Mouse (Mus musculus) ES-E14 (cell line): Measurements from ENCODE around the gene Sphk2. TPM values are rescaled to one million over a fixed set of nuclear protein-coding genes. Genes with fewer than 3 reads are reported as not detected.
A peak's percentile ranks its signal among the peaks of the same experiment; 100 is the strongest.

ENCODE experiments used
- DNase-seq: peaks from one replicate; pipeline ENCODE4 v3.0.0-alpha.2; 2013; ENCODE audit warnings: low read depth, low spot score
- H3K27ac ChIP-seq: 2 replicates; pipeline ENCODE4 v1.5.1; 2012; ENCODE audit warnings: low read depth, mild to moderate bottlenecking, low read length, moderate library complexity, mixed read lengths; ENCODE audit not compliant: poor library complexity, insufficient read depth, severe bottlenecking
- H3K36me3 ChIP-seq: 2 replicates; pipeline ENCODE4 v1.6.1; 2012; ENCODE audit warnings: mild to moderate bottlenecking, low read length, moderate library complexity, mixed read lengths; ENCODE audit not compliant: control insufficient read depth, poor library complexity, insufficient read depth, severe bottlenecking
- H3K4me1 ChIP-seq, 2 experiments: fragments of 150-350 bp in 1 of 2; sonication (generic) in 1 of 2; 2 replicates each; pipeline ENCODE4 v1.6.1; 2012; ENCODE audit warnings: low read length in 2 of 2, mild to moderate bottlenecking in 1 of 2, mixed read lengths in 1 of 2; ENCODE audit not compliant: control insufficient read depth in 2 of 2, insufficient read depth in 2 of 2, poor library complexity in 1 of 2
- H3K4me3 ChIP-seq, 2 experiments: fragments of 150-350 bp in 1 of 2; sonication (generic) in 1 of 2; 2 replicates each; pipeline ENCODE4 v1.5.1; 2012; ENCODE audit warnings: low read length in 2 of 2, low read depth in 1 of 2, mild to moderate bottlenecking in 1 of 2, mixed read lengths in 1 of 2; ENCODE audit not compliant: insufficient read depth in 1 of 2, poor library complexity in 1 of 2, severe bottlenecking in 1 of 2
- H3K9ac ChIP-seq: 2 replicates; pipeline ENCODE4 v1.6.1; 2012; ENCODE audit warnings: low read depth, mild to moderate bottlenecking, low read length, mixed read lengths; ENCODE audit not compliant: poor library complexity, insufficient read depth, severe bottlenecking
- H3K9me3 ChIP-seq: fragments of 150-350 bp; sonication (generic); 2 replicates; pipeline ENCODE4 v1.6.1; 2012; ENCODE audit warnings: low read depth, mild to moderate bottlenecking, low read length; ENCODE audit not compliant: control insufficient read depth, insufficient read depth
- CHD2 ChIP-seq: IDR thresholded peaks from 2 replicates; pipeline ENCODE4 v1.6.1; 2014; ENCODE audit warnings: mild to moderate bottlenecking, low read depth, low read length, inconsistent platforms
- HCFC1 ChIP-seq: IDR thresholded peaks from 2 replicates; pipeline ENCODE4 v1.6.1; 2012; ENCODE audit warnings: low read length, inconsistent platforms, borderline replicate concordance; ENCODE audit not compliant: insufficient read depth
- MAFK ChIP-seq: IDR thresholded peaks from 2 replicates; pipeline ENCODE4 v1.6.1; 2014; ENCODE audit warnings: mild to moderate bottlenecking, low read depth, low read length, inconsistent platforms; ENCODE audit not compliant: insufficient read depth
- ZC3H11A ChIP-seq: IDR thresholded peaks from 2 replicates; pipeline ENCODE4 v1.6.1; 2012; ENCODE audit warnings: low read depth, mild to moderate bottlenecking, inconsistent platforms, low read length, borderline replicate concordance
- ZNF384 ChIP-seq: IDR thresholded peaks from 2 replicates; pipeline ENCODE4 v1.6.1; 2012; ENCODE audit warnings: low read depth, low read length, inconsistent platforms
- in situ Hi-C, 2 experiments: fragments of 600-800 bp; cut with MboI; formaldehyde crosslinking; loops; one replicate each; pipeline ENCODE4 v1.15.1; 2025; ENCODE audit warnings: low sequenced_read_pairs in 2 of 2, inconsistent platforms in 1 of 2; ENCODE audit not compliant: unreplicated experiment in 2 of 2
- total RNA-seq: library from RNA; depleted of rRNA; stranded (reverse); fragments of 300-350 nt; gene quantifications from 2 replicates; pipeline ENCODE4 v1.2.3, GENCODE M21; 2012

Sphk2 gene
- total RNA-seq, 1 experiment, result 21.5 TPM

DNA sequence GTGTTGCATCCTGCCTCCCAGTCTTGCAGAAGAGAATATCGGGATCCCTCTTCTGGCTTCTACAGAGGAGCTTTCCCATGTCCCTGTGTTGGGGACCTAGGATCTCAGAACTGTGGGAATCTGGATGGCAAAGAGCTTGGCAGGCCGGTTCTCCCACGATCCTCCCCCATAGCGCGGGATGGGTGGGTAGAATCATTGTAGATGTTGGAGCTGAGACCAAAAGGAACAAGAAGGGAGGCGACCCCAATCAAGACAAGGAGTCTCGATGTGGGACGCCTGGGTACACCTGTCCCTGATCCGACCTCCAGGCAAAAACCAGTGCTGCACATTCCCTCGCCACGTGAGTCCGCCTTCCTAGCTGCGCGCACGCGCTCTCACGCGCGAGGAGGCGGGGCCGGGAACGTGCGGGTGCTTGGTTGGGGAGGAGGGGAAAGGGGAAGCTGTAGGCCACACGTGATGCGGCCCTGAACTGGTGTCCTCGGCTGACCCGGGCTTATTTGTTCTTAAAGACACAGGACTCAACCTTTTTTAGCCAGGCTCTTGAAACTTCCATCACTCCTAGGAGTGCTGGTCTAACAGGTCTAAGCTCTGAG is 10.3 kb downstream of the Sphk2 start:
- peaks cover 18% of the 10 kb centered on the region; the same call in 1 of the 2 replicates for H3K36me3 ChIP-seq
- in situ Hi-C loops, result no loop called here
- peak; percentile 87 for DNase-seq
- H3K4me1 ChIP-seq, result peaks cover 5 to 33% of the 10 kb centered on the region in 2 experiments; a peak in 3 of 4 replicates
- TF ChIP-seq CHD2 (0 out of 2 replicates have a peak, but pooled peaks have one; percentile 15), ZNF384 (no peak)
- H3K9ac ChIP-seq, result peak overlapping the region; percentile 72
- H3K27ac ChIP-seq, result peak overlapping the region; percentile 56
- peak overlapping the region; percentile 56 to 70 for H3K4me3 ChIP-seq
- no peaks in the 10 kb centered on the region for H3K9me3 ChIP-seq

GRCm38 (mm10) chr7:45706721-45707241 is 11.0 kb downstream of the Sphk2 start:
- H3K4me3 ChIP-seq, result peak overlapping the region; percentile 80 to 85
- H3K27ac ChIP-seq, result peak overlapping the region; percentile 56
- TF ChIP-seq ZNF384 (no peak), MAFK (no peak), CHD2 (no peak), HCFC1 (no peak), ZC3H11A (no peak)
- in situ Hi-C loops, result no loop called here
- peaks cover 5 to 30% of the 10 kb centered on the region in 2 experiments; a peak in 3 of 4 replicates for H3K4me1 ChIP-seq
- H3K9me3 ChIP-seq, result no peaks in the 10 kb centered on the region
- DNase-seq, result no peak
- peak overlapping the region; percentile 83 for H3K9ac ChIP-seq
- peaks cover 14% of the 10 kb centered on the region; the same call in 1 of the 2 replicates for H3K36me3 ChIP-seq

DNA sequence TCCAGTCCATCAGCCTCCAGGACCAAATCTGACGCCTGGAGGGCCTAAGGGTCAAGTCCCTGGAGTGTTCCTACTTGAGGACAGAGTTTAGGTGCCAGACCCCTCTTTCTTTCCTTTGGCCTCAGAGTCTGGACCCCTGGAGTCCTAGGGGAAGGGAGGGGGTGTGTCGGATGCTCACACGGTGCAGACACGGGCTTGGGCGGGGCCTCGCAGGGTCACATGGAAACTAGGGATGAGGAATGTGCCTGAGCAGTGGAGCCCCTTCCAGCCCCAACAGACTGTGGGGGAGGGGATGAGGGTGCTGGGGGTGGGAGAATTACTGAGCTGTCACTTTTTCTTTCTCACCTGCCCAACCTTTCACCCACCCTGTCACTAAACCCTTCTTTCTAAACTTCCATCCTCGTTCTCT is 11.9 kb downstream of the Sphk2 start:
- peaks cover 5 to 28% of the 10 kb centered on the region in 2 experiments; a peak in 3 of 4 replicates for H3K4me1 ChIP-seq
- no peak for DNase-seq
- peak overlapping the region; percentile 80 to 85 for H3K4me3 ChIP-seq
- H3K27ac ChIP-seq, result no peak overlapping the region
- no peaks in the 10 kb centered on the region for H3K9me3 ChIP-seq
- H3K9ac ChIP-seq, result peak overlapping the region; percentile 83; the same call in 1 of the 2 replicates
- in situ Hi-C loops, result no loop called here
- H3K36me3 ChIP-seq, result peaks cover 6% of the 10 kb centered on the region; the same call in 1 of the 2 replicates
- TF ChIP-seq CHD2 (no peak), HCFC1 (no peak), ZNF384 (no peak), ZC3H11A (no peak)

- Histone ChIP-seq H3K4me1 (peaks cover 5 to 24% of the 10 kb centered on the region in 2 experiments; a peak in 3 of 4 replicates), H3K36me3 (peaks cover 2% of the 10 kb centered on the region; the same call in 1 of the 2 replicates), H3K27ac (no peak overlapping the region), H3K4me3 (peak overlapping the region; percentile 80 to 85), H3K9me3 (no peaks in the 10 kb centered on the region), H3K9ac (peak overlapping the region; percentile 55; the same call in 1 of the 2 replicates)
- TF ChIP-seq CHD2 (no peak), HCFC1 (no peak), ZNF384 (no peak), MAFK (no peak), ZC3H11A (no peak)
- DNase-seq, result no peak
- in situ Hi-C loops, result no loop called here
Measured at GRCm38 (mm10) chr7:45705443-45705864, 12.3 kb downstream of the Sphk2 start.
